Mouse (Mus musculus) hindlimb bud, embryonic 11.5 days (tissue): ENCODE measurements around the gene Capn3.

ENCODE experiments used
- DNase-seq: peaks from one replicate; pipeline ENCODE4 v3.0.0-alpha.2; 2012; ENCODE audit warnings: low read depth, low spot score; ENCODE audit errors: extremely low spot score

The Capn3 gene

DNA sequence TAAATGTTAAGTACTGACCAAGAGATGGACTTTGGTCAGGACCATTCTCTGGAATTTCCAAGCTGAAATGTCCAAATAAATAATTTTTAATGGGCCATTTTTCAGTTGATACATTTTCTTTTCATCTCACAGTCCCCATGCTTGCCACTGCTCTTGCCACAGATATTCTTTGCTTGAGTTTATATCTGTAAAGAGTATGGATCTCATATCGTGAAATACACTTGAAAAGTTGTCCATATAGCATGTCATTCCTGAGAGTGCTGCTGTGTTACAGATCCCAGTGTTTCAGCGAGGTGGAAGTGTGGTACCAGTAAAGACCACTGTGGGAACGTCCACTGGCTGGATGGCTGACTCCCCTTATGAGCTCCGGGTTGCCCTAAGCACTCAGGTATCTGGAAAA lies at the start of gene Capn3:
Capn3 (plus strand) TSS at position 301 of the 400 bp plus-strand sequence.
- no peak for DNase-seq

DNA sequence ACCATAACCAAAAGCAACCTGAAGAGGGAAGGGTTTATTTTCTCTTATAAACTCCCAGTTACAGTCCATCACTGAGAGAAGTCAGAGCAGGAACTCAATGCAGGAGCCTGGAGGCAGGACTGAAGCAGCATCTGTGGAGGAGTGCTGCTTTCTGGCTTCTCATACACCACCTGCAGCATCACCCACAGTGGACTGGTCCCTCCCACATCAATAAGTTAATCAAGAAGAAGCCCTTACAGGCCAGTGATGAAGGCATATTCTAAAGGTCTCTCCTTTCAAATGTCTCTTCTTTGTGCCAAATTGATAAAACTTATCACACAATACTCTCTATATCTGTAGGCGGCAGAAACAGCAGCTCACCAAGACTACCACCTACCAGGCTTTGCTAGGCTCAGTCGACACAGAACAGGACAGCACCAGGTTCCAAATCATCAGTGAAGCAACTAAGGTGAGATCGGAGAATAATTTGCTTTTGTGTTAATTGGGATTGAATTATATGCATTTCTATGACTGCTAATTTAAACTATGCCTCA lies 44.7 kb upstream of the Capn3 start:
- DNase-seq: no peak

DNA sequence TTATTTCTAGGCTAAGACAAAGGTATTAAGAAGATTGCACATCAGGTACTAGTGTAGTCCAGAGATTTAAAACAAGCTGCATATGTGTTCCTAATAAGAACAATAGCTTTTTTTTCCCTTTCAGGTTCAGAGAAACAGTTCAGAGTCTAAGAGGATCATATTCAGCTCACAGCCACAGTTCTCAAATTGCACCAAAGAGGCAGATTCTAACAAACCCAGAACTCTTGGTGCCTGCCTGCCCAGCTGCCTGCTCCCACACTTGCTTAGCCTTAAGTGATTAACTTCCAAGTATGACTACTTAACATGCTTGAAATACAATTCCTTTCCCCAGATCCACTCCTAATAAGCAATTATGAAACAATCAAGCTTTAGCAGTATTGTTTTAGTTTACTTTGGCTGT lies 41.7 kb upstream of the Capn3 start:
- no peak for DNase-seq

DNA sequence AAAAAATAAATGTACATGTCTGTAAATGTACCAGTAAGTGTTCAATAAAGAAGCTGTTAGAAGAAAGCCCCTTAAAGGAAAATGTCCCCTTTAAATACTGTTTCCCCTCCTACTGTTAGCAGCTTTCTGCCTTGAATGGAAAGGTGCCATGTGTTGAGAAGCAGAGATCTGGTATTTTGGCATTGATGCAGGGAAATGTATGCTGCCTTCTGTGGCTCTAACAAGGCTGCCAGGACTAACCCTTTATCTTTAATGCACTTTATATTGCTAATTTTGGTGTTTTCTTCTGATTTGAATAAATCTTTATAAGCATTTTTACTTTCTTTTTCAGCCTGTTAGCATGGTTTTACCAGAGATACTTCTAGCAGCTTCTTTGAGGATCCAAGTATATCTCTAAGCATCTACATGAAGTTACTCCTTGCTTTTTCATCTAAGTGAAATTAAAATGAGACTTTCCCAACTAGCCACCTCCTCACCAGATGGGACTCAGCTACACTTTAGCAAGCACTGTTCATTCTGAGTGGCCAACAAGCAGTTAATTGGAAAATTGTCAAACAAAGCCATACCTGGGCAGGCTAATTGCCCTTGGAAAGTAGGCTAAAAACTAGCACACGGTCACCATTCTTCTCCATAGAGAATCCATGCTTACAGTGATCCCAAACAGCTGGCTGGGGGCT lies 40.9 kb upstream of the Capn3 start:
- no peak for DNase-seq

DNA sequence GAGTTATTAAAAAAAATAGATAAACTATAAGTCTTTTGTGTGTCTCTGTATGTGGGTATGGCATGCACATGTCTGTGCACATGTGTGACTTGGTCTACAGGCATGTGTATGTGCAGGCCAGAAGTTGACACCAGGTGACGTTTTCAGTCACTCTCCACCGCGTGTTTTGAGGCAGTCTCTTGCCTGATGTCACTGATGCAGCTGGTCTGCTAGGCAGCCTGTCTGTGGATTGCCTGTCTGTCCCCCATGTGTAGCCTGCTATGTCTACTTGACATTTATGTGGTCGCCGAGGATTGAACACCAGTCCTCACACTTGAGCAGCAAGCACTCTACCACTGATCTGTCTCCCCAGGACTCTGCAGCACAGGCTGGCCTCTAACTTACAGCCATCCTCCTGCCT lies 31.4 kb upstream of the Capn3 start:
- DNase-seq: no peak

DNA sequence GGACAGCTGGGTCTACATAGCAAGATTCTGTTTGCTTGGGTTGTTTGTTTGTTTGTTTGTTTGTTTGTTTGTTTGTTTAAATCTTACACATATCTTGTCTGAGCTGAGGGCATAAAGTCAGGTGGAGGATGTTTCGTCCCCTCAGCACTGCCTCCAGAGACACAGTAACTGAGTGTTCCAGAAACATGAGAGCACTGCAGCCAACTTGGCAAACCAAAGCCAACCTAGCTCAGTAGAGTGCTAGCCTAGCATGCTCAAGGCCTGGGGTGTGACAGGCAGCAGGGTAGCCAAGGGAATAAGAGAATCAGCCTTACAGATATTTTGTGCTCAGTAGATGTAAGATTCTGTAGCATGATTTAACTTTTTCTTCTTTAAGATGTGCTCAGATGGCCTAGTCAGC lies 11.3 kb upstream of the Capn3 start:
- DNase-seq: no peak

DNA sequence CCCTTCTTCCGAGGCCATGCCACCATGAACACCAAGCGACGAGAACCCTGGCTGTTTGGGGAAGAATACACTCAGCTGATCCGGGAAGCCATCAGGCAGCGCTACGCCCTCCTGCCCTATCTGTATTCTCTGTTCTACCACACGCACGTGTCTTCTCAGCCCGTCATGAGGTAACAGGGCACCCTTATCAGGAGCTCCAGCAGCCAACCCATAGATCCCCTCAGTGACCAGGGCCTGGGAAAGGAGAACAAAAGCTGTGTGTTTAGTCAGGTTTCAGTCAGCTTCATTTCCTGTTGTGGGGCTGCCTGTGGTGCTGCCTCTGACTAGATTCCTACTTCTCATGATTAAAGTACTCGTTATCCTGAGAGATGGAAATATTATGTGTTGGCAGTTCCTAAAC lies 9.4 kb upstream of the Capn3 start:
- DNase-seq: no peak

DNA sequence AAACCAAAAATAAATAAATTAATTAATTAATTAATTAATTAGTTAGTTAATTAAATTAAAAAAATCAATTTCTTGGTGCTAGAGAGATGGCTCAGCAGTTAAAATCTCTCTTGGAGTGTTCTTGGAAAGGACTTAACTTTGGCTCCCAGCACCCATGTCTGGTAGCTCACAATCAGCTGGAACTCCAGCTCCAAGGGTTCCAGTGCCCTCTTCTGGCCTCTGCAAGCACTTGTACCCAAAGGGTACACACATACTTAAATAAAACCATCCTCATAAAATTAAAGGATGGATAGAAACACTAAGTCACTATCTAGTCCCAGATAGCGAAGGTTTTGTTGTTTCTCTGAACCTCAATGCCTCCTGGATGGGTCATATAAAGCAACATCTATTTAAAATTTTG lies 8.5 kb upstream of the Capn3 start:
- DNase-seq: no peak

DNA sequence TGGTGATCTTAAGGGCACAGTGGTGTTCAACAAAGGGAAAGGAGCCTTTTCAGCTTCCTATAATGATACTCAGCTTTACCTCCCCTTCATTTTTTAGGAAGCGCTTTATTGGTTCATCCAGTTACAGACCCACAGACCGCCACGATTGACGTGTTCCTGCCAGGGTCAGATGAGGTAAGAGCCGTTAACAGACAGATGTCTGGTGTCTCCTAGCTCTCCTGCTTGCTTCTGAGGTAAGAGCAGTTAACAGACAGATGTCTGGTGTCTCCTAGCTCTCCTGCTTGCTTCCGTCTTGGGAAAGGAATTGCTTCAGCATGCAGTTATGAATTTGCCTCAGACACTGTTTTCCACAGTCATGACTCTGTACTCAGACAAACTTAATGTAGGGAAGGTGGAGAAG lies 5.1 kb upstream of the Capn3 start:
- no peak for DNase-seq

DNA sequence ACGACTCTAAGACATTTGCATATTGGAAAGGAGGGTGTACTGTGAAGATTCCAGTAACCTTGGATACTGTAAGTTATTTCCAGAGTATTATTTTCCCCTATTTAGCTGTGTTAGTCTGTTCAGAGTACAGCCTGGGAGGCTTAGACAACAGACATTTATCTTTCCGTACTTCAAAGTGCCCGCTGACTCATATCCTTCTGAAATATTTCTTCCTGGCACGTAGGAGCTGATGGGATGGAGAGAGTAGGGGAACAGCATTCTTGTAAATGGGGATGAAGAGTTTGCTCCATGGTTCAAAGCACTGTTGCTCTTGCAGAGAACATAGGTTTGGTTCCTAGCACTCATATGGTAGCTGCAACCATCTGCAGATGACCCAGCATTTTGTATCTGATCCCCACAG lies 3.2 kb upstream of the Capn3 start:
- no peak for DNase-seq

DNA sequence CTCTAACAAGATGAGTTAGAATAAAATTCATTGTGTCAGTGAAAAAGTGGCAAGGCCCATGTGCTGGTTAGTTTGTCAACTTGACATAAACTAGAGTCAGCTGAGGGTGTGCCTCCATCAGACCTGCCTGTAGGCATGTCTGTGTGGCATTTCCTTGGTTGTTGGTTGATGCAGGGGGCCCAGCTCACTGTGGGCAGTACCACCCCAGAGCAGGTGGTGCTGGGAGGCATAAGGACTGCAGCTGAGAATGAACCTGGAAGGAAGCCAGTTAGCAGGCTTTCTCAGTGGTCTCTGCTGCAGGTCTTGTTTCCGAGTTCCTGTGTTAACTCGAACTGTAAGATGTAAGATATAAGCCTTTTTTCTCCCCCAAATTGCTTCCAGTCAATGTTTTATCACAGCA lies 832 bp upstream of the Capn3 start:
- DNase-seq: no peak

DNA sequence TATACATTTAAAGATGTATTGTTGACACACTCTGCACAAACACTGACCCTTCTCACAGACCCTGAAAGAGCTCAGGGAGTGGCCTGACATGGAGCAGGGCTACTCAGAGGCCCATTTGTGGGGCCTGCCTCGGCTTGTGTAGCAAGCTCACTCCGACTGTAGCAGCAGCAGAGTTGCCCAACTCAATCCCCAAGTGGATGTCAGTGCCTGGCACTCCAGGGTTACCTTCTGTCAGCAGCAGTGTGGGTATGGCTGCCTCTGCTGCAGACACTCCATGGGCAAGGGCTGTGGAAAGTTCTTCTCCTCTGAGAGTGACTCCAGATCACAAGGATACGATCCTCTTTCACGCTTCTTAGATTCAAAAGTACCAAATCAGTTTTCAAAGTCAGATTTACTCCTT lies 4.4 kb downstream of the Capn3 start:
- DNase-seq: no peak

DNA sequence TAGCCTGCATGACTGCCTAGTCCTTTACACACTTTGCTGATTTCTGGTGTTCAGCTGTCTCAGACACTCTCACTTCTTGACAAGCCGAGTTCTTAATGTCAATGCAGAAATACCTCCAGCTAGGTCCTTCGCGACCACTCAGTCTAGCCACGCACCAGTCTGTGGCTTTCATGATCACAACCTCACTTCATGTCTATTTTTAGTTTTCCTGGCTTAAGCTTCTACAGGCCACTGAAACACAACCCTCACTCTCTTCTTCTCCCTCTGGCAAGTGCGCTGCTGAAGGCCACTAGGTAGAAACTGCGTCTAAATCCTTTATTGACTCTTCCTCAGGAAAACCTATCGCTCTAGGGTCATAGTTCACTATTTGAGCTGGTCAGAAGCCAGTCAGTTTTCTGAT lies 7.5 kb downstream of the Capn3 start:
- no peak for DNase-seq

DNA sequence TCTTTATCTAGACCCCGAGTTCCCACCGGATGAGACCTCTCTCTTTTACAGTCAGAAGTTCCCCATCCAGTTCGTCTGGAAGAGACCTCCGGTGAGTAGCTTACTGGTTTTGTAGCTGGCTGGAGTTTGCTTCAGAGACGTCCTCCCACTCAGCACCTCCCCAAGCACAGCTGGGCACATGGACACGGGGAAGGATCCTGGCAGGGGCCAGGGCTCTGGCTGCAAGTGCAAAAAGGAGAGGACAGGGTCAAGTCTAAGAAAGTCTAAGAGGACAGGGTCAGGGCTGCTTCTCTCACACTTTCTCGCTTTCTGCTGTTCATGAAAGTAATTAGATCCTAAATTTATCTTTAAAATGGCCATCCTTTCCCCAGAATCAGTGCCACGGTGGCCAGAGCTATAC lies 8.3 kb downstream of the Capn3 start:
- DNase-seq: no peak

DNA sequence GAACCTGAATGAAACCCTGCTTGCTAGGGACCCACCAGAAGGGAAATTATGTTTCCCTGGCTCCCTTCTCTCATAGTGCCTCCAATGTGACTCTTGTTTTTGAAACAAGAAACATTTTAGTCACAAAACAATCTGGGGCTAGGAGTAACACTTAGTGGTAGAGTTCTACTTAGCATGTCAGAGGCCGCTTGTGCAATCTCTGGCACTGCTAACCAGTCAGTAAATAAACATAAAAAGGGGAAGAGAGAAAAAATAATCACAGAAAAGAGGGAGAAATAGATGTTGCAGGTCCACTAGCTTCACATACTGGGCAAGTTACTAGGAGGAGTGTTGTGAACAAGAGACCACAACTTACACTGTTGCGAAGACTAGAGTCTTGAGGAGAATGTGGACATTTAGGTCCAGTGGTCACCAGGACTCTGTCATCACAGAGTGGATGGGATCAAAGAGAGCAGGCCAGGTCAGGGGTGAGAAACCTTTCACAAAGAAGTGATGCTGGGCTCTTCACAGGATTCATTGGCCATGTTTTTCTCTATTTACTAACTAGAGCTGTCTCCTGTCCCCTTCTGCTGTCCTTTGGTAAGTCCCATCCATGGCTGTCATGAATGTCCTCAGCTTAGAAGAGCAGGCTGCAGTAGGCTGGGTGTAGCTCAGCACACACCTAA lies 9.0 kb downstream of the Capn3 start:
- no peak for DNase-seq

DNA sequence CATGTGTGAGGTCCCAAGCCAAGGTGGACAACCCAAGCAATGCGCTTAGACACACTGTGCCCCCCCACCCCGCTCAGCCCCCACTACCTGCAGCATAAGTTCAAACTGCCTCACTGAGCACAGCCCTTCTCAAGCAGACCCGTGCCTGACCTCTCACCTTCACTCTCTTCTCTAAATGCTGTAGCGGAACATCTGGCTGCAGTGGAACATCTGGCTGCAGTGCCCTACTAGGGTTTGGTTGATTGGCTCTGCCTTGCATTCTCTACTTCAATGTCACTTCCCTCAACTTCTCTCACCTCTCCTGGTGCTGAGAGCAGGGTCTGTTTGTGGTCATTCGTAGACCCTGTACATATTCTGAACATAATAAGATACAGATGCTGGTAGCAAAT lies 9.6 kb downstream of the Capn3 start:
- no peak for DNase-seq

DNA sequence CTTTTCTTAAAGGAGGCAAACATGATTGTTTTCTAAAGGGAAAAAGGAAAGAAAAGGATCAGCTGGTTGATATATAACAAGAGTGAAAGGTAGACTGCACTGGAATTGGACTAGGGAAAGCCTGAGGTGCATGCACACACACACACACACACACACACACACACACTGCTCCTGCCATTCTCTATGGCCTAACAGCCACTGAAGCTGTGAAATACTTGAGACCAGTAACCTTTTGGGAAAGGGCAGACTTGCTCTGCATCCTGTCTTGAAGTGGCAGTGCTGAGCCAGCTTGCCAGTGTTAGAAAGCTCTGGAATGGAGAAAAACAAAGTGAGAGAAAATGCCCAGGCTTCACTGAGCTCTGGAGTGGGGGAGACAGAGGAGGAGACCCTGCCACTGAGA lies 12.2 kb downstream of the Capn3 start:
- DNase-seq: no peak

DNA sequence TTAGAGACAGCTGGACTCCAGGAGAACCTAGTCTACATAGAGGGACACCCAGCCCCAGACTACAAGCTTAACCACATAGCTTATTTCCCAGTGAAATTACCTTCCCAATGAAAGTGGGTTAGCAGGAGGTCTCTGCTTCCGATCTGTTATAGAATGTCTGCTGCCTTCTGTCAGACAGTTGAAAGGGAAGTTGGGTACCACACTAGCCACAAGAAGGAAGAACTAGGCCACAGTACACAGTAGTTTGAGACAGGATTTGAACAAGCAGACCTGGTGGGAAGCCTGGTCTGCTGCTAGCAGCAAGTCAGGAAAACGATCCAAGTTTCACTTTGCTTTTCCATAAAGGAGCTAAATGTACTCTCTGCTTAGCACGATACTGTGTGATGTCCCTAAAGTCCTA lies 13.4 kb downstream of the Capn3 start:
- DNase-seq: no peak

DNA sequence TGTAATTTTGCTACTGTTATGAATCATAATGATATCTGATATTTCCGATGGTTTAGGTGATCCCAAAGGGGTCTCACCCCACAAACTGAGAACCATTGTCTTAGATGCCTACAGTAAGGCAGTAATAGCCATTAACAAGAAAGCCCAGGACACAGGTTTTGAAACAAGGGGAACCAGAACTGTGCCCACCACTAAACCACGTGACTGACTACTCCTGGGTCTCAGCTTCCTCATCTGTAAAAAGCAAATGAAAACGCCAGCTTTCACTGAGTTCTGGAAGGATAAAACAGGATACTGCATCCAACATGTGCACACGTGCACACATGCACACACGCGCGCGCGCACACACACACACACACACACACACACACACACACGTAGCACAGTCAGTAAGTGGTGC lies 13.9 kb downstream of the Capn3 start:
- DNase-seq: no peak

DNA sequence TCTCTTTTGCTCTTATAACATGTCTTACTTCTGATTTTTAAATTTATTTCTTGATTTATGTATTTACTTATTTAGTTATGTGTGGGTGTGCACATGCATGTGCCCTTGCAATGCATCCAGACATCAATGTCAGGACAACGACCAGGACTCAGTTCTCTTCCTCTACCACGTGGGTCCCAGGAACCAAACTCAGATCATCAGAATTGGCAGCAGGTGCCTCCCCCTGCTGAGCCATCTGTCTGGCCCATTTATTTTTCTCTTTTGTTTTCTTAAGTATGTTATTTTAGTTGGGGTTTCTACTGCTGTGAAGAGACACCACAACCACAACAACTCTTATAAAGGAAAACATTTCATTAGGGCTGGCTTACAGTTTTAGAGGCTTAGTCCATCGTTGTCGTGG lies 15.0 kb downstream of the Capn3 start:
- no peak for DNase-seq

DNA sequence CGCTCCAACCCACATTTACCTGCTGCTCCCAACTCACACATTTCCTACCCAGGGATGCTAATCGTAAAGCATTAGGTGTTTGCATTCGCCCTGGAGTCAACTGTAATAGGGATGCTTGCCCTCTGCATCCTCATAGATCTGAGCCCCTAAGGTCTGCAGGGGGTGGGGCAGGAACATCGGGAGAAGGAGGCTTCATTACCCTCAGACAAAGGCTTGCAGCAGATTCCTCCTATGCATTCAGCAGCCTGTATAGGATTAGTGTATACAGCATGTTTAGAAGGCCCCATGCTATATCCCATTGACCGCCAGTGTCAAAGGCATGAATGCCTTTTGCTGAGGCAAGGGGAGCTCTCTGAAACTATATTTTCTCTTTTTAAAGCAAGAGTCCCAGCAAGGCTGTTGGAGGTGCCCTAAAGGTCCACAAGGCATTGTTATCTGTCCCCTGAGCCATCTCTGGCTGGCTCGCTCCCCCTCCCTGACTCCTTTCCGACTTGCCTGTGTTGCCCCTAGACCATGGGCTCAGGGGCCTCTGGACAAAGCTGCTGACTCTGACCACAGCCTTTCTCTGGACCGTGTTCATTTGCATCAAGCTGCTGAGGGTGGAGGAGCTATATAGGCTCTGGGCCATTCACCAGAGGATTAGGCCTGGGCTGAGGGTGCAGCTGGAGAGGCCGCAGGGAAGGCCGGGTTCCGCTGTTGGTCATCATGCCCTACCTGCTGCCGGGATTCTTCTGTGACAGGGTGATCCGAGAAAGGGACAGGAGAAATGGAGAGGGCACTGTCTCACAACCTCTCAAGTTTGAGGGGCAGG lies 20.7 kb downstream of the Capn3 start:
- no peak for DNase-seq

DNA sequence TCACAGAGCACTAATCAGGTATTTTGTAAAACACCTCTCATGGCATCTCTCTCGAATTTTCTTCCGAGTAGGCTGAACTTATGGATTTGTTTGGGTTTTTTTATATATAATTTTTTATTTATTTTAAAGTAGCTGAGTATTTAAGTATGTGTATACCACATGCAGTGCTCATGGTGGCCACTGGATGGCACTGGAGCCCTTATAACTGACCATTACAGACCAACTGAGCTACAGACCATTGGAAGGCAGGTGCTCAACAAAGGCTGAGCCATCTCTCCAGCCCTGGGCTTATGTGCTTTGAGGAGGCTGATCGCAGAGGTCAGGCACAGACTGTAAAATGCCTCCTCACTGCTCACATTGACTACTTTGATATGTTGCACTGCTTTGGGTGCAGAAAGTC lies 22.8 kb downstream of the Capn3 start:
- peak; percentile 46 for DNase-seq
